In genomic region chrX:73143218-73143618, GRCm38 (mm10) we compare ENCODE assay signal across 25 mouse cellular contexts. TPM values are rescaled to one million over a fixed set of nuclear protein-coding genes. Genes with fewer than 3 reads are reported as not detected.
DNase-seq lines count a peak whose midpoint lies in the region; ATAC-seq and TF ChIP-seq lines count a peak whose summit lies in the region.
"Not testable (repeated sequence)": the region's sequence is repeated elsewhere in the genome, so short reads cannot be mapped to it uniquely, and the experiment has no call there.
"Had no signal": no experiment of that assay in that cellular context is flagged by ENCODE, and none has a peak within 500 bp of the region (broad histone marks: within the 10 kb centered on the region; RNA-seq: fewer than 3 reads in every experiment).

No protein-coding gene starts in this region.

- H3K9me3 ChIP-seq in embryonic facial prominence, embryonic 14.5 days (ENCODE audit: control insufficient read depth, low read length); forebrain, postnatal 0 days (ENCODE audit: low read length); hindbrain, embryonic 13.5 days; intestine, embryonic 14.5 days (ENCODE audit: control insufficient read depth, low read length); liver, embryonic 16.5 days (replicated peaks; ENCODE audit: control insufficient read depth, low read length); midbrain, embryonic 15.5 days; neural tube, embryonic 15.5 days (replicated peaks): not testable (repeated sequence)

- not testable (repeated sequence) for H3K9ac ChIP-seq in embryonic facial prominence, embryonic 14.5 days (ENCODE audit: low read depth, low read length); forebrain, postnatal 0 days; hindbrain, embryonic 13.5 days; intestine, embryonic 14.5 days (ENCODE audit: low read length); liver, embryonic 16.5 days (ENCODE audit: low read depth, low read length); midbrain, embryonic 15.5 days; neural tube, embryonic 15.5 days (replicated peaks)

- not testable (repeated sequence) for DNase-seq in embryonic facial prominence, embryonic 14.5 days (ENCODE audit: low spot score); forebrain, postnatal 0 days; intestine, embryonic 14.5 days (ENCODE audit: low spot score)

- not testable (repeated sequence) for H3K4me3 ChIP-seq in embryonic facial prominence, embryonic 14.5 days (ENCODE audit: low read depth, low read length); forebrain, postnatal 0 days (ENCODE audit: low read depth, low read length); hindbrain, embryonic 13.5 days; intestine, embryonic 14.5 days (ENCODE audit: low read depth, low read length); liver, embryonic 16.5 days (ENCODE audit: low read depth, low read length); midbrain, embryonic 15.5 days; neural tube, embryonic 15.5 days (replicated peaks)

- no CpG with 5 or more reads among the region's 7 CpGs for WGBS in embryonic facial prominence, embryonic 14.5 days
- WGBS in forebrain, postnatal 0 days: no CpG with 5 or more reads among the region's 7 CpGs
- WGBS in hindbrain, embryonic 13.5 days: no CpG with 5 or more reads among the region's 7 CpGs
- no CpG with 5 or more reads among the region's 7 CpGs for WGBS in intestine, embryonic 14.5 days
- WGBS in liver, embryonic 16.5 days (ENCODE audit: insufficient replicate concordance): no CpG with 5 or more reads among the region's 7 CpGs
- no CpG with 5 or more reads among the region's 7 CpGs for WGBS in midbrain, embryonic 15.5 days
- WGBS in neural tube, embryonic 15.5 days: no CpG with 5 or more reads among the region's 7 CpGs

- H3K27me3 ChIP-seq in embryonic facial prominence, embryonic 14.5 days (replicated peaks; ENCODE audit: control insufficient read depth, insufficient read depth, low read length); forebrain, postnatal 0 days (ENCODE audit: insufficient read depth, low read length); hindbrain, embryonic 13.5 days; intestine, embryonic 14.5 days (replicated peaks; ENCODE audit: control insufficient read depth, insufficient read depth, low read length); liver, embryonic 16.5 days (ENCODE audit: control insufficient read depth, insufficient read depth, low read depth, low read length); midbrain, embryonic 15.5 days (replicated peaks); neural tube, embryonic 15.5 days (replicated peaks): not testable (repeated sequence)

- not testable (repeated sequence) for H3K36me3 ChIP-seq in embryonic facial prominence, embryonic 14.5 days (ENCODE audit: control insufficient read depth, insufficient read depth, low read length); forebrain, postnatal 0 days (ENCODE audit: insufficient read depth); hindbrain, embryonic 13.5 days; intestine, embryonic 14.5 days (ENCODE audit: control insufficient read depth, insufficient read depth, low read length); liver, embryonic 16.5 days (ENCODE audit: control insufficient read depth, insufficient read depth); midbrain, embryonic 15.5 days (replicated peaks); neural tube, embryonic 15.5 days

- not testable (repeated sequence) for H3K4me2 ChIP-seq in embryonic facial prominence, embryonic 14.5 days (ENCODE audit: low read depth, low read length); forebrain, postnatal 0 days (ENCODE audit: low read depth); hindbrain, embryonic 13.5 days; intestine, embryonic 14.5 days (ENCODE audit: low read length); liver, embryonic 16.5 days (ENCODE audit: low read depth, low read length); midbrain, embryonic 15.5 days; neural tube, embryonic 15.5 days

- ATAC-seq in embryonic facial prominence, embryonic 14.5 days (ENCODE audit: low read depth): peak; percentile 41; the same call in 1 of the 2 replicates
- peak; percentile 87 for ATAC-seq in forebrain, postnatal 0 days
- ATAC-seq in hindbrain, embryonic 13.5 days (ENCODE audit: low FRiP score): peak; percentile 83
- peak; percentile 60; the same call in 1 of the 2 replicates for ATAC-seq in intestine, embryonic 14.5 days (replicated peaks; ENCODE audit: low FRiP score, low TSS enrichment, low read depth)
- ATAC-seq in liver, embryonic 16.5 days (ENCODE audit: low read depth): peak; percentile 63
- peak; percentile 71 for ATAC-seq in megakaryocyte progenitor cell, adult 5-6 weeks (replicated peaks; ENCODE audit: poor library complexity)
- peak; percentile 95 for ATAC-seq in midbrain, embryonic 15.5 days (replicated peaks)
- peak; percentile 73 for ATAC-seq in neural tube, embryonic 15.5 days (ENCODE audit: low FRiP score)

- H3K4me1 ChIP-seq in embryonic facial prominence, embryonic 14.5 days (ENCODE audit: control insufficient read depth, insufficient read depth, low read length); forebrain, postnatal 0 days (ENCODE audit: insufficient read depth); hindbrain, embryonic 13.5 days (replicated peaks); intestine, embryonic 14.5 days (replicated peaks; ENCODE audit: control insufficient read depth, insufficient read depth, low read length); liver, embryonic 16.5 days (ENCODE audit: control insufficient read depth, low read depth, low read length); midbrain, embryonic 15.5 days; neural tube, embryonic 15.5 days: not testable (repeated sequence)

- TF ChIP-seq CTCF in forebrain, postnatal 0 days (IDR thresholded peaks at IDR 0.05; ENCODE audit: low read depth): not testable (repeated sequence)

- H3K27ac ChIP-seq in embryonic facial prominence, embryonic 14.5 days (replicated peaks; ENCODE audit: low read depth, low read length); forebrain, postnatal 0 days (ENCODE audit: low read depth, low read length); hindbrain, embryonic 13.5 days; intestine, embryonic 14.5 days (ENCODE audit: low read depth); liver, embryonic 16.5 days (ENCODE audit: low read length); midbrain, embryonic 15.5 days; neural tube, embryonic 15.5 days (replicated peaks): not testable (repeated sequence)

RNA-seq across cellular contexts. Expression of gene Xlr5b, which starts 5.4 kb away (rescaled TPM):
- 0.24 TPM in 1 of 2 replicates, not detected in the other for polyA plus RNA-seq in embryonic facial prominence, embryonic 14.5 days (2014; fragmentation: Nextera tagmentation; extraction: Ambion mirVana)
- total RNA-seq in forebrain, postnatal 0 days (2014; rRNA removed): not detected in 2 replicates
- not detected in 2 replicates for polyA plus RNA-seq in forebrain, postnatal 0 days (2015; fragmentation: Nextera tagmentation; extraction: Ambion mirVana)
- not detected in 2 replicates for polyA plus RNA-seq in hindbrain, embryonic 13.5 days (2015; fragmentation: Nextera tagmentation; extraction: Ambion mirVana)
- polyA plus RNA-seq in intestine, embryonic 14.5 days (2014; fragmentation: Nextera tagmentation; extraction: Ambion mirVana): 0.22 TPM in 1 of 2 replicates, not detected in the other
- not detected in 2 replicates for polyA plus RNA-seq in liver, embryonic 16.5 days (2015; fragmentation: Nextera tagmentation; extraction: Ambion mirVana)
- total RNA-seq in megakaryocyte progenitor cell, adult 5-6 weeks (2015): not detected in 2 replicates
- total RNA-seq in megakaryocyte progenitor cell, adult 5-6 weeks (2017): not detected in 2 replicates
- not detected in 2 replicates for polyA plus RNA-seq in midbrain, embryonic 15.5 days (2015; fragmentation: Nextera tagmentation; extraction: Ambion mirVana)
- polyA plus RNA-seq in neural tube, embryonic 15.5 days (2015; fragmentation: Nextera tagmentation; extraction: Ambion mirVana): not detected in 2 replicates
- total RNA-seq: adrenal gland, adult 2 months; CH12.LX; G1E; gastrocnemius, postnatal 14 days; heart, adult 18-20 months; heart, postnatal 14 days; layer of hippocampus, adult 2 months; layer of hippocampus, postnatal 25 days had no signal
- polyA plus RNA-seq: adrenal gland, adult 2 months; cortical plate, adult 2 months; embryonic facial prominence, embryonic 10.5 days; forebrain, embryonic 10.5 days; G1E; heart, embryonic 12.5 days; limb, embryonic 10.5 days; midbrain, embryonic 10.5 days; Patski had no signal

RNA-seq across cellular contexts. Expression of gene DXBay18, which starts 6.0 kb away (rescaled TPM):
- polyA plus RNA-seq in embryonic facial prominence, embryonic 14.5 days (2014; fragmentation: Nextera tagmentation; extraction: Ambion mirVana): not detected in 2 replicates
- 0.95 and 1.3 TPM in 2 replicates for total RNA-seq in forebrain, postnatal 0 days (2014; rRNA removed)
- 0.30 and 0.99 TPM in 2 replicates for polyA plus RNA-seq in forebrain, postnatal 0 days (2015; fragmentation: Nextera tagmentation; extraction: Ambion mirVana)
- polyA plus RNA-seq in hindbrain, embryonic 13.5 days (2015; fragmentation: Nextera tagmentation; extraction: Ambion mirVana): 0.21 and 0.44 TPM in 2 replicates
- polyA plus RNA-seq in intestine, embryonic 14.5 days (2014; fragmentation: Nextera tagmentation; extraction: Ambion mirVana): not detected in 2 replicates
- polyA plus RNA-seq in liver, embryonic 16.5 days (2015; fragmentation: Nextera tagmentation; extraction: Ambion mirVana): 0.25 and 0.53 TPM in 2 replicates
- not detected in 2 replicates for total RNA-seq in megakaryocyte progenitor cell, adult 5-6 weeks (2015)
- not detected in 2 replicates for total RNA-seq in megakaryocyte progenitor cell, adult 5-6 weeks (2017)
- polyA plus RNA-seq in midbrain, embryonic 15.5 days (2015; fragmentation: Nextera tagmentation; extraction: Ambion mirVana): 0.87 and 1.5 TPM in 2 replicates
- 0.59 TPM in 1 of 2 replicates, not detected in the other for polyA plus RNA-seq in neural tube, embryonic 15.5 days (2015; fragmentation: Nextera tagmentation; extraction: Ambion mirVana)
- total RNA-seq: adrenal gland, postnatal 4 days; G1E; gastrocnemius, postnatal 14 days; heart, adult 18-20 months; heart, postnatal 14 days had no signal
- polyA plus RNA-seq: adrenal gland, adult 2 months; forebrain, embryonic 10.5 days; G1E; heart, embryonic 12.5 days; limb, embryonic 10.5 days; midbrain, embryonic 10.5 days; Patski had no signal

RNA-seq across cellular contexts. Expression of gene Gm14685, which starts 26.4 kb away (rescaled TPM):
- 0.20 and 0.21 TPM in 2 replicates for polyA plus RNA-seq in embryonic facial prominence, embryonic 14.5 days (2014; fragmentation: Nextera tagmentation; extraction: Ambion mirVana)
- 0.77 and 2.0 TPM in 2 replicates for total RNA-seq in forebrain, postnatal 0 days (2014; rRNA removed)
- polyA plus RNA-seq in forebrain, postnatal 0 days (2015; fragmentation: Nextera tagmentation; extraction: Ambion mirVana): 0.73 and 0.77 TPM in 2 replicates
- polyA plus RNA-seq in hindbrain, embryonic 13.5 days (2015; fragmentation: Nextera tagmentation; extraction: Ambion mirVana): 0.28 and 0.51 TPM in 2 replicates
- polyA plus RNA-seq in intestine, embryonic 14.5 days (2014; fragmentation: Nextera tagmentation; extraction: Ambion mirVana): 0.23 TPM in 1 of 2 replicates, not detected in the other
- 0.21 and 0.44 TPM in 2 replicates for polyA plus RNA-seq in liver, embryonic 16.5 days (2015; fragmentation: Nextera tagmentation; extraction: Ambion mirVana)
- total RNA-seq in megakaryocyte progenitor cell, adult 5-6 weeks (2015): not detected in 2 replicates
- not detected in 2 replicates for total RNA-seq in megakaryocyte progenitor cell, adult 5-6 weeks (2017)
- polyA plus RNA-seq in midbrain, embryonic 15.5 days (2015; fragmentation: Nextera tagmentation; extraction: Ambion mirVana): 2.0 and 2.4 TPM in 2 replicates
- 0.84 TPM in 1 of 2 replicates, not detected in the other for polyA plus RNA-seq in neural tube, embryonic 15.5 days (2015; fragmentation: Nextera tagmentation; extraction: Ambion mirVana)
- total RNA-seq: adrenal gland, adult 2 months; gastrocnemius, postnatal 14 days; heart, adult 18-20 months; heart, postnatal 14 days had no signal
- polyA plus RNA-seq: adrenal gland, adult 2 months; forebrain, embryonic 10.5 days; G1E; heart, embryonic 12.5 days; limb, embryonic 10.5 days; Patski had no signal

RNA-seq across cellular contexts. Expression of gene Spin2d, which starts 33.6 kb away (rescaled TPM):
- not detected in 2 replicates for polyA plus RNA-seq in embryonic facial prominence, embryonic 14.5 days (2014; fragmentation: Nextera tagmentation; extraction: Ambion mirVana)
- not detected in 2 replicates for total RNA-seq in forebrain, postnatal 0 days (2014; rRNA removed)
- not detected in 2 replicates for polyA plus RNA-seq in forebrain, postnatal 0 days (2015; fragmentation: Nextera tagmentation; extraction: Ambion mirVana)
- polyA plus RNA-seq in hindbrain, embryonic 13.5 days (2015; fragmentation: Nextera tagmentation; extraction: Ambion mirVana): not detected in 2 replicates
- not detected in 2 replicates for polyA plus RNA-seq in intestine, embryonic 14.5 days (2014; fragmentation: Nextera tagmentation; extraction: Ambion mirVana)
- polyA plus RNA-seq in liver, embryonic 16.5 days (2015; fragmentation: Nextera tagmentation; extraction: Ambion mirVana): not detected in 2 replicates
- not detected in 2 replicates for total RNA-seq in megakaryocyte progenitor cell, adult 5-6 weeks (2015)
- not detected in 2 replicates for total RNA-seq in megakaryocyte progenitor cell, adult 5-6 weeks (2017)
- polyA plus RNA-seq in midbrain, embryonic 15.5 days (2015; fragmentation: Nextera tagmentation; extraction: Ambion mirVana): not detected in 2 replicates
- not detected in 2 replicates for polyA plus RNA-seq in neural tube, embryonic 15.5 days (2015; fragmentation: Nextera tagmentation; extraction: Ambion mirVana)
- total RNA-seq: adrenal gland, adult 2 months; adrenal gland, postnatal 4 days; CH12.LX; gastrocnemius, postnatal 14 days; heart, adult 18-20 months; heart, postnatal 14 days; layer of hippocampus, adult 2 months; layer of hippocampus, postnatal 25 days had no signal
- polyA plus RNA-seq: adrenal gland, adult 2 months; cortical plate, adult 2 months; embryonic facial prominence, embryonic 10.5 days; forebrain, embryonic 10.5 days; G1E; heart, embryonic 12.5 days; limb, embryonic 10.5 days; midbrain, embryonic 10.5 days; Patski; thymus, postnatal 0 days had no signal

RNA-seq across cellular contexts. Expression of gene Xlr3a, which starts 46.3 kb away (rescaled TPM):
- 2.0 and 3.6 TPM in 2 replicates for polyA plus RNA-seq in embryonic facial prominence, embryonic 14.5 days (2014; fragmentation: Nextera tagmentation; extraction: Ambion mirVana)
- total RNA-seq in forebrain, postnatal 0 days (2014; rRNA removed): 2.3 and 2.7 TPM in 2 replicates
- polyA plus RNA-seq in forebrain, postnatal 0 days (2015; fragmentation: Nextera tagmentation; extraction: Ambion mirVana): 1.7 and 1.9 TPM in 2 replicates
- polyA plus RNA-seq in hindbrain, embryonic 13.5 days (2015; fragmentation: Nextera tagmentation; extraction: Ambion mirVana): 3.5 and 5.1 TPM in 2 replicates
- 1.4 and 7.2 TPM in 2 replicates for polyA plus RNA-seq in intestine, embryonic 14.5 days (2014; fragmentation: Nextera tagmentation; extraction: Ambion mirVana)
- polyA plus RNA-seq in liver, embryonic 16.5 days (2015; fragmentation: Nextera tagmentation; extraction: Ambion mirVana): 3.6 and 3.8 TPM in 2 replicates
- total RNA-seq in megakaryocyte progenitor cell, adult 5-6 weeks (2015): 0.93 and 3.3 TPM in 2 replicates
- 0.50 and 1.6 TPM in 2 replicates for total RNA-seq in megakaryocyte progenitor cell, adult 5-6 weeks (2017)
- polyA plus RNA-seq in midbrain, embryonic 15.5 days (2015; fragmentation: Nextera tagmentation; extraction: Ambion mirVana): 5.5 and 7.2 TPM in 2 replicates
- polyA plus RNA-seq in neural tube, embryonic 15.5 days (2015; fragmentation: Nextera tagmentation; extraction: Ambion mirVana): 4.2 TPM in 2 replicates
- polyA plus RNA-seq: G1E, Patski had no signal

Comparison
In these comparisons a context has a peak if more than half of its experiments do, and no peak if none do; other contexts are left out.
1. ATAC-seq: peak in every context shown above with its lines; median percentile 95 in midbrain, embryonic 15.5 days; 87 in forebrain, postnatal 0 days; 83 in hindbrain, embryonic 13.5 days; 73 in neural tube, embryonic 15.5 days; 71 in megakaryocyte progenitor cell, adult 5-6 weeks; 63 in liver, embryonic 16.5 days; 60 in intestine, embryonic 14.5 days; 41 in embryonic facial prominence, embryonic 14.5 days.